Mouse (Mus musculus) forebrain, embryonic 11.5 days (tissue): Measurements from ENCODE around the gene Samsn1. TPM values are rescaled to one million over a fixed set of nuclear protein-coding genes. Genes with fewer than 3 reads are reported as not detected.

Experiments
- ATAC-seq: fragments of 200-750 bp; cut with Nextera tagmentation; replicated peaks from 2 replicates; pipeline ENCODE4 v1.8.0; 2017; ENCODE audit warnings: moderate TSS enrichment; ENCODE audit not compliant: low FRiP score
- DNase-seq: peaks from one replicate; pipeline ENCODE4 v3.0.0-alpha.2; 2017; ENCODE audit warnings: low spot score
- H3K27ac ChIP-seq: fragments of 300-500 bp; sonication (generic); 2 replicates; pipeline ENCODE4 v1.5.1; 2014; ENCODE audit warnings: low read depth, low read length
- H3K27me3 ChIP-seq: fragments of 300-500 bp; sonication (generic); 2 replicates; pipeline ENCODE4 v1.6.1; 2014; ENCODE audit warnings: mild to moderate bottlenecking, low read length, mixed read lengths; ENCODE audit not compliant: control insufficient read depth, insufficient read depth
- H3K36me3 ChIP-seq: fragments of 300-500 bp; sonication (generic); 2 replicates; pipeline ENCODE4 v1.6.1; 2014; ENCODE audit warnings: mild to moderate bottlenecking, low read length, moderate library complexity, mixed read lengths; ENCODE audit not compliant: control insufficient read depth, insufficient read depth
- H3K4me1 ChIP-seq: fragments of 300-500 bp; sonication (generic); replicated peaks from 2 replicates; pipeline ENCODE4 v1.6.1; 2014; ENCODE audit warnings: low read length, mixed read lengths; ENCODE audit not compliant: control insufficient read depth, insufficient read depth
- H3K4me2 ChIP-seq: fragments of 300-500 bp; sonication (generic); 2 replicates; pipeline ENCODE4 v1.6.1; 2014; ENCODE audit warnings: low read depth, mild to moderate bottlenecking, low read length, moderate library complexity, mixed read lengths; ENCODE audit not compliant: severe bottlenecking
- H3K4me3 ChIP-seq: fragments of 300-500 bp; sonication (generic); 2 replicates; pipeline ENCODE4 v1.5.1; 2014; ENCODE audit warnings: low read depth, low read length
- H3K9ac ChIP-seq: fragments of 300-500 bp; sonication (generic); 2 replicates; pipeline ENCODE4 v1.6.1; 2014; ENCODE audit warnings: low read length
- H3K9me3 ChIP-seq: fragments of 300-500 bp; sonication (generic); 2 replicates; pipeline ENCODE4 v1.6.1; 2016; ENCODE audit warnings: low read length, mixed read lengths; ENCODE audit not compliant: control insufficient read depth
- WGBS: fragments of 180-500 bp; shearing (Covaris S2); extraction: QIAGEN DNeasy Blood & Tissue Kit; methylation state at CpG from one replicate; pipeline ENCODE4 v1.1.7; 2014; 5-methylcytosine and 5-hydroxymethylcytosine counted together
- polyA plus RNA-seq: library from polyadenylated mRNA; unstranded; fragments of >200 nt; fragmentation: Nextera tagmentation; extraction: Ambion mirVana; gene quantifications from 2 replicates; pipeline ENCODE4 v1.2.1, GENCODE M21; 2014

Samsn1 gene
- polyA plus RNA-seq, 1 experiment from 2014 or later, result 1.9 TPM

DNA sequence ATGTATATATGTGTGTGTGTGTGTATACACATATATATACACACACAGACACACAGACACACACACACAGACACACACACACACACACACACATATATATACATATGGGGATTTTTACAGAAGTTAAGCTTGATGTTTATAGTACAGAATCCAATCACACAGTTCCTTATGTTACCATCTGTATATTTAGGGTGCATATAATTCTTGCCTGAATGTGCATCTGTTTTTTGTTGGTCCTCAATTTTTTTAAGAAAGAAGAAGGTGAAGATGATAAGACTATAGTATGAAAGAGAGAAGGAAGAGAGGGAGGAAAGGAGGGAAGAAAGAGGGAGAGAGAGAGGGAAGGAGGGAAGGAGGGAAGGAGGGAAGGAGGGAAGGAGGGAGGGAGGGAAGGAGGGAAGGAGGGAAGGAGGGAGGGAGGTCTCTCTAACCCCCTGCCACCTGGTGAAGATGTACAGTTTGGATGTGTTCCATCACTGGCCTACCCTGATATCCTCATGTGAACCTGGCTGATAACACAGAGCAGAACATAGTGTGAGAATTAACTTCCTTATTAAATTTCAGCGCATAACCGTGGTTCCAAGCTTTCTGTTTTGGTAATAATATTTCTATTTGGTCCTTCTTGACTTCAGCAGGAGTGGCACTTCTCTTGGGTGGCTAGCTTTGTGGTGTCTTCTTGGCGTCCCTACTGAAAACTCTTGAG, 19.1 kb downstream of the Samsn1 start:
- Histone ChIP-seq H3K4me1 (no peaks in the 10 kb centered on the region), H3K27ac (no peak overlapping the region), H3K9ac (no peak overlapping the region), H3K36me3 (no peaks in the 10 kb centered on the region), H3K9me3 (no peaks in the 10 kb centered on the region), H3K27me3 (no peaks in the 10 kb centered on the region), H3K4me2 (no peak overlapping the region), H3K4me3 (no peak overlapping the region)
- ATAC-seq (no peak), DNase-seq (no peak)
- WGBS, result 91% methylated on average over 3 of the region's 3 CpGs

DNA sequence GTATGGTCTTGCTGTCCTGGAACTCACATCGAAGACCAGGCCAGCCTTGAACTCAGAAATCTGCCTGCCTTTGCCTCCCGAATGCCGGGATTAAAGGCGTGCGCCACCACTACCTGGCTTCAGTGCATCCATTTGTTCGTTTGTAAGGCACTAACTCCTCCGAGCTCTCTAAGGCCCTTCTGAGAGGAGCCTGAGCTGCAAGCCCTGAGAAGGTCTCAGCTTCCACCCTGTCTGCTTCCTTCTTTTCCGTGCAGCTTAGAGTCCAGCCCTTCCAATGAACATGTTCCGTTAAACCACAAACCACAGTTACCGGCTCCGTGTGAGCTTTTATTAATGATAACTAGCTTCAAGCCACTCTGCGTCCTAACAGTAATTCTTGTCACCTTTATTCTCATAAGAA, 19.8 kb downstream of the Samsn1 start:
- Histone ChIP-seq H3K9ac (no peak overlapping the region), H3K36me3 (no peaks in the 10 kb centered on the region), H3K27me3 (no peaks in the 10 kb centered on the region), H3K4me2 (no peak overlapping the region), H3K4me3 (no peak overlapping the region), H3K27ac (no peak overlapping the region), H3K9me3 (no peaks in the 10 kb centered on the region), H3K4me1 (no peaks in the 10 kb centered on the region)
- WGBS, result 91% methylated on average over 12 of the region's 12 CpGs
- DNase-seq (no peak), ATAC-seq (no peak)

DNA sequence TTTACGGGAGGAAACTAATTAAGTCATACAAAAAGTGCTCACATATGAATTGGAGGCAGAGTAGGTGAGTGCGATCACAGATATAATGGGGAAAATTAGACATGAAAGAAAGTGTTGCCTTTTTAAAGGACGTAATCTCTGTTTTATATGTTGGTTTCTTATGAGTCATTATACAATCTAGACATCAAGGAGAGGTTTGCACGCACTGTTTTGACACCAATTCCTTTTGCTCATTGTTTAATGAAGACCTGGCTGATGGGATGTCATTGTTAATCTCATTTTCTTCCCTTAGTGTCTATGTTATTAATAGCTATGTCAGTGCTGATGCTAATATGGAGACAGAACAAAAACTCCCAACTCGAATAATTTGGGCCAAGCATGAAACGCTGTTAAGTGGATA, 20.3 kb downstream of the Samsn1 start:
- Histone ChIP-seq H3K4me1 (no peaks in the 10 kb centered on the region), H3K27ac (no peak overlapping the region), H3K4me2 (no peak overlapping the region), H3K9me3 (no peaks in the 10 kb centered on the region), H3K9ac (no peak overlapping the region), H3K27me3 (no peaks in the 10 kb centered on the region), H3K36me3 (no peaks in the 10 kb centered on the region), H3K4me3 (no peak overlapping the region)
- 78% methylated on average over 6 of the region's 6 CpGs for WGBS
- ATAC-seq, result no peak
- no peak for DNase-seq

DNA sequence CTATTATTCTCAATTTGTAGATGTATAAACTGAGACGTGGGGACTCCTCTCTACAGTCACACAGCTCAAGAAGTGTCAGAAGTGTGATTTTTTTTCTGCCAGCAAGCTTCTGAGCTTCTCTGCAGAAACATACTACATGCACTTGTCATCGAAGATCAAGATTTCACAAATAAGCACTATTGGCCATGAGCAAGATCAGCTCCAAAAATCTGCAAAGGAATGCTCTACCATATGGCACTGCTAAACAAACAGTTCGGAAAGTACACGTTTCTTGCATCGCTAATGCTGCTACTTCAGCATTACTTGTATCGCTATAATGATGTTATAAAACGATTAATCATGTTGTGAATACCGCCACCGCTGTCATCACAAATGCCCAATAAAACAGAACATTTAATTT, 22.0 kb downstream of the Samsn1 start:
- 94% methylated on average over 9 of the region's 9 CpGs for WGBS
- DNase-seq (no peak), ATAC-seq (no peak)
- Histone ChIP-seq H3K4me3 (no peak overlapping the region), H3K4me1 (no peaks in the 10 kb centered on the region), H3K9me3 (no peaks in the 10 kb centered on the region), H3K27me3 (no peaks in the 10 kb centered on the region), H3K9ac (no peak overlapping the region), H3K27ac (no peak overlapping the region), H3K36me3 (no peaks in the 10 kb centered on the region), H3K4me2 (no peak overlapping the region)

DNA sequence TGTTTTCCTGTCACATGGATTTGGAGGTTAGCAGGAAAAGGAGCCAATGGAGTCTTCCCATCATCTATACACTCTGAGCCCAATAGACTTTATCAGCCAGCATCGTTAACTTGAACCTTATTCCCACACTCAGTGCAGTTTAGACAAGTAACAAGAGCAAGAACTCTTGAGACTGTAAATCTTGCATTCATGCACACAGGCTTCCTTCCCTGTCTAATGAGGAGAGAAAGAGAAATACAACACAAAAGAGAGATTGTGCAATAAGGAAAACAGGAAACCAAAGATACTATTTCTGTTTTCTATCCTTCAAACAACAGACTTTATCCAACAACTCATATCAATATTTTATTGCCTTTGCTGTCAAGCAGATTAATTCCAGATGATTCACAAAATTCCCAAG, 31.9 kb downstream of the Samsn1 start:
- H3K9me3 ChIP-seq, result no peaks in the 10 kb centered on the region
- no peak overlapping the region for H3K27ac ChIP-seq
- ATAC-seq (no peak), DNase-seq (no peak)
- no peak overlapping the region for H3K4me3 ChIP-seq
- H3K36me3 ChIP-seq, result no peaks in the 10 kb centered on the region
- no peak overlapping the region for H3K9ac ChIP-seq
- H3K27me3 ChIP-seq, result no peaks in the 10 kb centered on the region
- H3K4me1 ChIP-seq, result no peaks in the 10 kb centered on the region
- H3K4me2 ChIP-seq, result no peak overlapping the region
- 90% methylated on average over 1 of the region's 1 CpGs for WGBS

DNA sequence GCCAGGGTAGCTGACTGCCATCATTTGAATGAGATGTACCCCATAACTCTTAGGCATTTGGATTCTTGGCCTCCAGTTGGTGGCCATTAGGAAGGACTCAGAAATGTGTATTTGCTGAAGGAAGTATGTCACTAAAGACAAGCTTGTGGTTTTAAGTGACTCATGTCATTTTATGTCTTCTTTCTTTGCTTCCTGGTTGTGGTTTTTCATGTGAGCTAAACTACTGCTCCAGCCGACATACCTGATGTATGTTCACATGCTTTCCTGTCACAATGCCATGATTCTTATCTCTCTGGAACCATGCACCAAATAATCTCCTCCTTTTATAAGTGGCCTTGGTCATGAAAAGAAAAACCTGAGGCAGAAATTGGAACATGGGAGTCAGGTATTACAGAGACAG, 38.2 kb downstream of the Samsn1 start:
- Histone ChIP-seq H3K4me3 (no peak overlapping the region), H3K4me2 (no peak overlapping the region), H3K27me3 (no peaks in the 10 kb centered on the region), H3K4me1 (no peaks in the 10 kb centered on the region), H3K36me3 (no peaks in the 10 kb centered on the region), H3K9me3 (no peaks in the 10 kb centered on the region), H3K27ac (no peak overlapping the region), H3K9ac (no peak overlapping the region)
- DNase-seq (no peak), ATAC-seq (no peak)
- WGBS, result 100% methylated on average over 1 of the region's 1 CpGs

DNA sequence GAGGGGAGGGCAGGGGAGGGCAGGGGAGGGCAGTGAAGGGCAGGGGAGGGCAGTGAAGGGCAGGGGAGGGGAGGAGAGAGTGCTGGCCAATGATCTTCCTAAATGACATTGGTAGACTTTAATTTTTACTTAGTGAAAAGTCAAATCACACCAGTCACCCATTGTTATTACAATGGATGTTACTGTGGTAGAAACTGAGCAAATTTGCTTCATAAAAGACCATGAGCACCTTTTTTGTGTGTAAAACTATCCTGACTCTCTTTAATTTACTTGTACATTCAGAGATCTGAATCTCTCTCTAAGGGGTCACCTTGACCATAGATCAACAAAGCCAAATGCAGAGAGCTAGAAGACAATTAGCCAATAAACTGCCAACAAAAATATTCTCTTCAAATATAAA, 42.7 kb downstream of the Samsn1 start:
- H3K27ac ChIP-seq, result no peak overlapping the region
- no peak overlapping the region for H3K9ac ChIP-seq
- no peak overlapping the region for H3K4me3 ChIP-seq
- no peaks in the 10 kb centered on the region for H3K36me3 ChIP-seq
- no peak for ATAC-seq
- H3K27me3 ChIP-seq, result no peaks in the 10 kb centered on the region
- no peaks in the 10 kb centered on the region for H3K4me1 ChIP-seq
- H3K9me3 ChIP-seq, result no peaks in the 10 kb centered on the region
- no peak overlapping the region for H3K4me2 ChIP-seq
- no peak for DNase-seq

DNA sequence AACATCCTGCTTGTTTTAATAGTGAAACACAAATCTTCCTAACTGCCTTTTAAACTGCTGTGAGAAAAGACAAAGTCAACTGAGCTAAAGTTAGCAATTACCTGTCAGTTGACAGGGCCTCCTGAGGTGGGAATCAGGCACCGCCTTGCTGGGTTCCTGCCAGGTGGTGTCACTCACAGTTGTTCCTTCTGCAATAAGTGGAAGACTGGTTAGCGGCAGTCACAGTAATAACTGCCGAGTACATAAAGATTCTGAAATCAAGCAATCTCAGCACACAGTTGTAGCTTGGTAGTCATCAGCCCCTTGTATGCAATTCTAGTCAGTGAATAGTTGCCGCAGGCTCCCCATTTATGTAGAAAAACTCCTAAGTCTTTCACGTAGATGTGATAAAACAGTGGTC, 44.3 kb downstream of the Samsn1 start:
- ATAC-seq, result no peak
- H3K4me2 ChIP-seq, result no peak overlapping the region

DNA sequence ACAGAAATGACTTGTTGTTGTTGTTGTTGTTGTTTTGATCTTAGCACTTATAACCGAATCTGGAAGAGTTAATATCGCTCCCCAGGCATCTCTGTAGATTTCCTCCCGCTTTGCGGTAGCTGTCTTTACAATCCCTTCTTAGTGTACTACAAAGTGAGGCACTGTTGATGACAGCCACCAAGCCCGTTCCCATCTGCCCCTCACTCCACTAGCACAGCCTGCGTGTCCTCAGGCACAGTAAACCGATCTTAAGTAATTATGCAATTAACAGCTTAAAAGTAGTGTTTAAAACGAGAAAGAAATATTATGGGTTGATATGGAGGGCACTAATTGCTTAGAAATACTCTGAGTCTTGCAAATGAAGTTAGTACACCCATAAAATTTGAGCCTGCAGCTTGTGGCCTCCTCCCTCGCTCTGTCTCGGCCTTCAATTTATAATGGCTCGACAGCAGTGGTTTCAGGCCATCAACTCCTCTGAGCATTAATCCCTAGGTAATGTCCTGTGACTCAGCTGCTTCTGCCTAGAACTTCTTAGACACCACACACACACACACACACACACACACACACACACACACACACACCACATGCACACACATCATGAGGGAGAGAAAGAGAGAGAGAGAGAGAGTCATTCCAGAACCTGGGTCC, 46.3 kb downstream of the Samsn1 start:
- H3K27me3 ChIP-seq, result no peaks in the 10 kb centered on the region
- H3K4me2 ChIP-seq, result no peak overlapping the region
- H3K4me1 ChIP-seq, result no peaks in the 10 kb centered on the region
- H3K4me3 ChIP-seq, result no peak overlapping the region
- 85% methylated on average over 11 of the region's 11 CpGs for WGBS
- ATAC-seq (no peak), DNase-seq (no peak)
- H3K9ac ChIP-seq, result no peak overlapping the region
- no peaks in the 10 kb centered on the region for H3K9me3 ChIP-seq
- no peak overlapping the region for H3K27ac ChIP-seq
- no peaks in the 10 kb centered on the region for H3K36me3 ChIP-seq

More for the DNA sequence above, 44.3 kb downstream of the Samsn1 start:
- H3K9ac ChIP-seq, result no peak overlapping the region
- H3K27ac ChIP-seq, result no peak overlapping the region
- H3K9me3 ChIP-seq, result no peaks in the 10 kb centered on the region
- DNase-seq, result no peak
- WGBS, result 89% methylated on average over 5 of the region's 5 CpGs
- no peaks in the 10 kb centered on the region for H3K36me3 ChIP-seq
- H3K4me3 ChIP-seq, result no peak overlapping the region
- H3K4me1 ChIP-seq, result no peaks in the 10 kb centered on the region
- H3K27me3 ChIP-seq, result no peaks in the 10 kb centered on the region
